Mouse (Mus musculus): ENCODE measurements around the gene Sash3.

GRCm38 (mm10) chrX:48170368-48170767 lies 24.1 kb downstream of the Sash3 start:
- TF ChIP-seq CTCF (IDR thresholded peaks at IDR 0.05; ENCODE audit: insufficient read depth, low read length) (no peak), POLR2A (IDR thresholded peaks at IDR 0.05; ENCODE audit: borderline replicate concordance, extremely low read depth, low read depth, low read length) (no peak)

Data from lung, adult 2 months (tissue).